Mouse (Mus musculus) small intestine, adult 2 months (tissue): ENCODE data around the gene Otc. TPM values are rescaled to one million over a fixed set of nuclear protein-coding genes. Genes with fewer than 3 reads are reported as not detected.

Experiments used
- H3K27ac ChIP-seq: fragments of 200-500 bp; 2 replicates; pipeline ENCODE4 v1.5.1; 2012; ENCODE audit warnings: low read depth, low read length, control low read depth, inconsistent platforms; ENCODE audit not compliant: insufficient read depth
- H3K27me3 ChIP-seq: fragments of 200-500 bp; 2 replicates; pipeline ENCODE4 v1.6.1; 2012; ENCODE audit warnings: mild to moderate bottlenecking, moderate library complexity, low read length, inconsistent platforms; ENCODE audit not compliant: control insufficient read depth, insufficient read depth
- H3K36me3 ChIP-seq: fragments of 200-500 bp; 2 replicates; pipeline ENCODE4 v1.6.1; 2012; ENCODE audit warnings: mild to moderate bottlenecking, low read length, control low read depth, inconsistent platforms; ENCODE audit not compliant: control insufficient read depth, insufficient read depth
- H3K4me1 ChIP-seq: fragments of 200-500 bp; 2 replicates; pipeline ENCODE4 v1.6.1; 2012; ENCODE audit warnings: low read length, inconsistent platforms, mixed read lengths; ENCODE audit not compliant: control insufficient read depth, insufficient read depth, insufficient read length
- H3K4me3 ChIP-seq: fragments of 200-500 bp; 2 replicates; pipeline ENCODE4 v1.5.1; 2012; ENCODE audit warnings: low read depth, mild to moderate bottlenecking, control low read depth, inconsistent platforms, low read length, moderate library complexity
- CTCF ChIP-seq: fragments of 200-500 bp; IDR thresholded peaks from 2 replicates; pipeline ENCODE4 v1.5.1; 2012; ENCODE audit warnings: low read depth, mild to moderate bottlenecking, control low read depth, inconsistent platforms, low read length, moderate library complexity, mixed read lengths; ENCODE audit not compliant: insufficient replicate concordance, insufficient read length; ENCODE audit errors: extremely low read depth
- POLR2A ChIP-seq: fragments of 200-500 bp; IDR thresholded peaks from 2 replicates; pipeline ENCODE4 v1.6.1; 2012; ENCODE audit warnings: low read depth, mild to moderate bottlenecking, control low read depth, inconsistent platforms, low read length, moderate library complexity
- WGBS: fragments of 180-500 bp; shearing (Covaris S2); methylation state at CpG from one replicate; pipeline ENCODE4 v1.1.7; 2018; 5-methylcytosine and 5-hydroxymethylcytosine counted together
- polyA plus RNA-seq: library from polyadenylated mRNA; depleted of rRNA; stranded (reverse); fragments of >200 nt; gene quantifications from 2 replicates; pipeline ENCODE4 v1.2.3, GENCODE M21; 2012

Otc gene
- polyA plus RNA-seq, 1 experiment: 14.1 TPM

DNA sequence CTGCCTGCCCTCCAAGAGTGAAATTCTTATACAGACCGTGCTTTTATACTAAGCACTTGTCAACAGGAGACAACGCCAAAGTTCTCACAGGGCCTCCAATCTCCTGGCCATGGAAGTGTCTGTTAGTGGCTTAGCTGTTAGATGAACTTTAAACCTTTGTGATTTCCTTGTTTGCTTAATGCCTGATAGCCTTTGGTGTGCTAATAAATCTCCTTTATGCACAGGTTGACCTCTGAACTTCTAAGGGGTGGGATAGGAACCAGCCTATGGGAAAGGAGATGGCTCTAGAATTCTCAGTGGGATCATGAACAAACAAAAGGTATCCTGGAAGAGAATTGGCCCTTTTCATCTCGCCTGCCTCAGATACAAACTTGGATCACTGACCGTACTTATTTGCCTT, 12.6 kb upstream of the Otc start:
- TF ChIP-seq CTCF: no peak
- TF ChIP-seq POLR2A: no peak
- WGBS: 22% methylated on average over 4 of the region's 4 CpGs
- H3K27me3 ChIP-seq: no peaks in the 10 kb centered on the region
- no peaks in the 10 kb centered on the region for H3K36me3 ChIP-seq
- H3K4me1 ChIP-seq: peaks cover 3% of the 10 kb centered on the region; the same call in 1 of the 2 replicates
- no peak overlapping the region for H3K4me3 ChIP-seq
- peak overlapping the region; percentile 77 for H3K27ac ChIP-seq

DNA sequence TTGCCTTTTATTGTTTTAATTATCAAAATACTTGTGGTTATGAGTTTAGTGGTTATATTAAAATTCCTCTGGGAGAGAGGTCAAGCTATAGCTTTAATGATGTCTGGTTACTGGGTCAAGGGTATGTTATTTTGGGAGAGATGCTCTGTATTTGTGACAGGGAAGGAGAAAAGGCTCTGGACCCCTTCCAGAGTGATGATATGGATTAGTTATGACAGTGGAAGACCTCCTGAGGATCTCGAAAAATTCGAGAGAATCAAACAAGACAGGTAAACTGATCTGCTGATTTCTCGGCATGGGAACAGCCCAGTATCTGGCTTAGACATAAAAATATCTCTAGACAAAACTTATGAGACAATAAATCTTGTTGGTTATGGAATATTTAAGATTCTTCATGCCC, 8.2 kb upstream of the Otc start:
- Histone ChIP-seq H3K27me3 (no peaks in the 10 kb centered on the region), H3K27ac (no peak overlapping the region), H3K36me3 (no peaks in the 10 kb centered on the region), H3K4me3 (no peak overlapping the region), H3K4me1 (peaks cover 7% of the 10 kb centered on the region; the same call in 1 of the 2 replicates)
- no peak for TF ChIP-seq CTCF
- TF ChIP-seq POLR2A: no peak
- 62% methylated on average over 3 of the region's 3 CpGs for WGBS

DNA sequence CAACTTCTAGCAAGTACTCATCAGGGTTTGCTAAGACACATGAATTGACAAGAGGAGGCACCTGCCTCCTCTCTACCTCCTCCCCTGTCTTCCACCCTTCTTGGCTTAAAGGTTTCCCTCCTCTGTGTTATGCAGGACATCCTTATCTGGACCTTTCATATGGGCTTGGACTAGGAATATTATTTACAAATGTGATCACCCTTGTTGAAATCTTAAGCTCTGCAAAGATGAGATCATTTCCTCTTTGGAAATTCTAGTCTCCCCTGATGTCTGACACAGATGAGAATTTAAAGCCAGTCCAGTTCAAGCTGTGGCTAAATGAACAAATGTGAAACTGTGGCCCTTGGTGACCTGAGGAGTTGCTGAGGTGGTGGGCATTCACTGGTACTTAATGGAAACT, 748 bp upstream of the Otc start:
- peak overlapping the region; percentile 55; the same call in 1 of the 2 replicates for H3K27ac ChIP-seq
- no peak for TF ChIP-seq CTCF
- no peak overlapping the region for H3K4me3 ChIP-seq
- peaks cover 2% of the 10 kb centered on the region; the same call in 1 of the 2 replicates for H3K36me3 ChIP-seq
- H3K4me1 ChIP-seq: peaks cover under 1% of the 10 kb centered on the region; the same call in 1 of the 2 replicates
- no peaks in the 10 kb centered on the region for H3K27me3 ChIP-seq

DNA sequence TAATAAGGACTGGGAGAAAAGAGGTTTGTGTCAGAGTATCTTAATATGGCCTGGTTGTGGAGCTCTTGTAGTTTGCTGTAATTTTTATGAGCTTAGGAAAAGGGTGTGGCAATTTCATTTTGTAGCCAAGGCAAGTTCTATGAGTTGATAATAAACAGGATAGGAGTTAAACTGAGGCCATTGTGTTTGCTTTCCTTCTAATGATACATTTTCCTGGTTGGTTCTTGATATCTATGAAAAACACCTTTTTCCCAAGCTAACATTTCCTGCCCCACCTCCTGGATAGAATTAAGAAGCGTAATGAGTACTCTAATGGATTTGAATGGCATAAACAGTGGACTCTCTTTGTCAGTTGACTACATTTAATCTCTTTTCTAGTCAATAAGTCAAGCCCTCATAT, 5.7 kb downstream of the Otc start:
- 25% methylated on average over 1 of the region's 1 CpGs for WGBS
- TF ChIP-seq POLR2A: no peak
- no peak for TF ChIP-seq CTCF
- Histone ChIP-seq H3K27ac (no peak overlapping the region; the same call in 1 of the 2 replicates), H3K4me1 (no peaks in the 10 kb centered on the region), H3K36me3 (peaks cover 4% of the 10 kb centered on the region; the same call in 1 of the 2 replicates), H3K27me3 (no peaks in the 10 kb centered on the region), H3K4me3 (no peak overlapping the region)

DNA sequence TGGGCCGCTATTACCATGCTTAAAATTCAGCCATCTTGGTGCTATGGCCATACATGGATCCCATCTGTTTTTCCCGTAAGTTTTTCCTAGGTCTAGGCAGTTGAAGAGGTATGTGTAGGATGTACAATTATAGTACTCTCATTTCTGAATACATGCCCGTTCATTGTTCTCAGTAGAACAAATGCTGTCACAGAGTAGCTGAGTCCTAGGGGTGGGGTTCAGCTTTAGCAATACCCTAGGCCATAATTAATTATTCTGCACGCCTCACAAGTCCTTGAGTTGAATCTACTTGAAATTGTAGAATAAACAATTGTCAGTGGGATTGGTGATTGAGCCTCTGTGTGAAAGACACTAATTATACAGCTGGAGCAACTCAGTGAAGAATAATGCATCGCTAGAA, 6.2 kb downstream of the Otc start:
- H3K4me3 ChIP-seq: no peak overlapping the region
- no peak overlapping the region; the same call in 1 of the 2 replicates for H3K27ac ChIP-seq
- no peaks in the 10 kb centered on the region for H3K4me1 ChIP-seq
- no peaks in the 10 kb centered on the region for H3K27me3 ChIP-seq
- WGBS: 76% methylated on average over 5 of the region's 5 CpGs
- peaks cover 4% of the 10 kb centered on the region; the same call in 1 of the 2 replicates for H3K36me3 ChIP-seq
- no peak for TF ChIP-seq CTCF
- no peak for TF ChIP-seq POLR2A

DNA sequence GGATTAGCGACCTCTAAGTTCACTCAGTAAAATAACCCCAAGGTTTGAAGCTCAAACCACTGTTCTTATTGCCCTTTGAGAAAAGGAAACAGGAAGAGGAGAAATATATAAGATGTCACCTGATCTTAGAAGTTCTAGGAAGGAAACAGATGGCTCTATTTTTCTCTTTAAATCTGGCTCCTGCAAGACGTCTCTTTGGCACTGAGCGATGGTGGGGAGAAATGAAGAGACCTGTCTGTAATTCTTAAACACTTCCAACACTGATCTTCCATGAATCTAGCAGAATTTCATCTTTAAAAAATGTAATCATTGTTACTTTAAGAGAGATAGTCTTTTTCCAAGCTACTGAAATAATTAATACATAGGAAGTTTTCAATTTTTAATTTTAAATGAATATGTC, 16.2 kb downstream of the Otc start:
- H3K4me3 ChIP-seq: no peak overlapping the region
- no peaks in the 10 kb centered on the region for H3K4me1 ChIP-seq
- no peak for TF ChIP-seq CTCF
- H3K27me3 ChIP-seq: no peaks in the 10 kb centered on the region
- WGBS: 71% methylated on average over 3 of the region's 3 CpGs
- H3K36me3 ChIP-seq: peaks cover 8% of the 10 kb centered on the region
- H3K27ac ChIP-seq: no peak overlapping the region

DNA sequence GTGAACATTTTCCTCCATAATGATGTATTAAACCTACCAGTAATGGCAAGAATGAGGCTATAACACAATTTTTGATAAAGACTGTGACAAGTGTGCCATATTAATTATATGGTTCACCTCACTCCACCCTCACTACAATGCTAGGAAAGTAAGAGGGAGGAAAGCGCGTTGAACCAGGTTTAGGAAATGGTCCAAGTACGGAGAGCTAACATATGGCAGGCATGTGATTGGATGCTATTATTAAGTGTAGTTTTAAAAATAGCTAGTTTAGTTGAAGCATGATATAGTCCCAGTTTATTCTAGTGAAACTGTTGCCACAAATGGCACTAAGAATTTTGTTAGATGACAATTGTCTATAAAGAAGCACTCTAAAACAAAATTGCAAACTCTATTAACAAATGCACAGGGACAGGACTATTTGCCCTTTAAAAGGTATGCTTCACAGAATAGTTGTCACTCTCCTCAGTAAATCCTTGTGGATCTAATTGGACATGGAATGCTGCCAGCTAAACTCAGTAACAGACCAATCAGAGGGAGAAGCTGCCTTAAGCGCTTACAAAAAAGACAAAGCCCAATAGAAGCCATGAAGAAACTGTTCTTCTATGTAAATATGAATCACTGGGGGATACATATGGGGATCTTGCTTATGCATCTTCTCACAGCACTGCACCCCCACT, 16.8 kb downstream of the Otc start:
- no peaks in the 10 kb centered on the region for H3K4me1 ChIP-seq
- TF ChIP-seq POLR2A (no peak), CTCF (no peak)
- H3K27ac ChIP-seq: no peak overlapping the region
- H3K4me3 ChIP-seq: no peak overlapping the region
- H3K27me3 ChIP-seq: no peaks in the 10 kb centered on the region
- H3K36me3 ChIP-seq: peaks cover 8% of the 10 kb centered on the region
- 90% methylated on average over 4 of the region's 4 CpGs for WGBS

DNA sequence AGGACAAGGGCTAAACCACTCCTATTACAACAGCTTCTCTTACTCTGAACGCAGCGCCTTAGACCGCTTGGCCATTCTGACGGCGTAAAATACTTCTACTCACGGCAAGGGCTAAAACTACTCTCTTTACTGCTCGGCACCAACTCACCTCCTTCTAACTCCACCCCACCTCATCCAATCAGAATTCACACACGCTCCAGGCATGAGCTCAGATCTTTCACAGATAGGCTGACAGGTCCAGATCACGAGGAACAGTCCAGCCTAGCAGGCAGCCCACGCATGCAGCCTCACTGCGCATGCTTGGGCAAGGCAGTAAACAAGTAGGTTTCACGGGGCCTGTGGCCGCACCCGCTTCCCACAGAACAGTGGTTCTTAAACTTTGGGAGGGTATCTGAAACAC, 45.2 kb downstream of the Otc start:
- no peak for TF ChIP-seq CTCF
- H3K36me3 ChIP-seq: no peaks in the 10 kb centered on the region
- 89% methylated on average over 14 of the region's 14 CpGs for WGBS

More for the DNA sequence above, 45.2 kb downstream of the Otc start:
- Histone ChIP-seq H3K4me3 (no peak overlapping the region), H3K4me1 (no peaks in the 10 kb centered on the region), H3K27me3 (no peaks in the 10 kb centered on the region), H3K27ac (no peak overlapping the region)
